Mouse (Mus musculus) kidney, postnatal 14 days (tissue): ENCODE results near the gene Akap11.
"Not testable (repeated sequence)": the region's sequence is repeated elsewhere in the genome, so short reads cannot be mapped to it uniquely, and the experiment has no call there.

ENCODE experiments used
- DNase-seq: peaks from one replicate; pipeline ENCODE4 v3.0.0; 2022; ENCODE audit warnings: mixed read lengths

The Akap11 gene

DNA sequence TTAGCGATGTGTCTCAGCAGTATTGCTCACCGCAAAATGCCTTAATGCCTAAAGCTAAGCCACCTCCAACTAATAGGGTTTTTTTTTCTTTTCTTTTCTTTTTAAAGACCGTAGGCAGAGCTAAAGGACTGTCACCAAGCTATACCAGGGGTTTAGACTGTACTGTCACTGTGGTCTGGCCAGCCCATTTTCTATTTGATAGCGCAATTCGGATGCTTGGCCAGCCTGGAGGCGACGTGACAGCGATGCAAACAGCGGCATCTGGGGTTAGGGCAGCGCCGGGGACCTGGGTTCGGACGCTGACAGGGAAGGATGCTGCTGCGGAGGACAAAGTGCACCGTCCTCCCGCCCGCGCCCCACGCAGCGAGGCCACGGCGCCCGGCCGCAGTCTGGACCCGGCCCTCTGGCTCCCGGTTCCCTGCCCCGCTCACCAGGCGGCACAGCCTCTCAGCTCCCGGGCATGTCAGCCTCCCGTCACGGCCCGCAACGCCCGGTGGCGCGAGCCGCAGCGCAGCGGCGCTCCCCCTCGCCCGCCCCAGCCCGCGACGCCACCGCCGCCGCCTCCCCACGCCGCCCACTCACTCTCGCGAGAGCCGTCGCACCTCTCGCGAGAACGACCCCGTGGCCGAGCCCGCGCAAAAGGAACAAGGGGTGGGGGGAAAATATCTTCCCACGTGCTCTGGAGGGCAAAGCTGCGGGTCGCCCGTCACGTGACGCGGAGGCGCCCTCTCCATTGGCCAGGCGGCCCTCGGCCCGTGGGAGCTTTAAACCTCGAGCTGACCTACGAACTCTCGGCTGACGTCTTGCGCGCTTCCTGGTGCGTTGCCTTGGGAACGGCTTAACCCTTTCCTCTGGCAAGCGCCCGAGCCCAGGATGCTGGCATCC, at the start of gene Akap11:
Gene Akap11 (minus strand): TSS at position 528 of the 885 bp plus-strand sequence.
- peak; percentile 97 for DNase-seq

DNA sequence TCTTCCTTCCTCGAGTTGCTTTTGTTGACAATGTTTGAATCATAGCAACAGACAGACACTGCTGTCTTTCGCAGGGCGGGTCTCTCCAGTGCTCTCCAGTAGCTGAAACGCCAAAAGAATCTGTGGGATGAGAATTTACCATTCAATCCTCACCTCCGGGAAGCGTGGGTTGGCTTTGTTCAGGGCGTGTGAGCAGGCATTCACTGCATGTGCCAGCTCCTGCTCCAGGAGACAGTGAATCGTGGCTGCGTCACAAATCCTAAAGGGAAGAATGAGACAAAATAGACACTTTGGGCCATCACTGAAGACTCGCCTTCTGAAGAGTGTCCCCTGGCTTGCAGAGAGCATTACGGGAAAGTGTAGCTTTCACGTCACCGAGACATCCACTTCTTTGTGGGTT, 47.6 kb upstream of the Akap11 start:
- no peak for DNase-seq

DNA sequence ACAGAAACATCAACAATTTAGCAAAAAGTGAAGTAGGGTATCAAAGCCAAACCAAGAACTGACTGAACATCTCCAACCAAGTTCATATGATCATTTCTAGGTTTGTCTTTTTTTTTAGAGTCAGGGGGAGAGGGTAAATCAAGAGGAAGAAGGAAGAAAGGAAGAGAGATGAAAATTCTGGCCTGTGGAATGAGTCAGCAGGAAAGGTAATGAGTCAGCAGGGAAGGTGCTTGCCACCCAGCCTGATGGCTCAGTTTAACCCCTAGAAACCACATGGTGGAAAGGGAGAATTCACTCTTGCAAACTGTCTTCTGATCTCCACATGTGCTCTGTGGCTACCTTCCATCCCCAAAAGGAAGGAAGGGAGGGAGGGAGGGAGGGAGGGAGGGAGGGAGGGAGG, 46.6 kb upstream of the Akap11 start:
- no peak for DNase-seq

DNA sequence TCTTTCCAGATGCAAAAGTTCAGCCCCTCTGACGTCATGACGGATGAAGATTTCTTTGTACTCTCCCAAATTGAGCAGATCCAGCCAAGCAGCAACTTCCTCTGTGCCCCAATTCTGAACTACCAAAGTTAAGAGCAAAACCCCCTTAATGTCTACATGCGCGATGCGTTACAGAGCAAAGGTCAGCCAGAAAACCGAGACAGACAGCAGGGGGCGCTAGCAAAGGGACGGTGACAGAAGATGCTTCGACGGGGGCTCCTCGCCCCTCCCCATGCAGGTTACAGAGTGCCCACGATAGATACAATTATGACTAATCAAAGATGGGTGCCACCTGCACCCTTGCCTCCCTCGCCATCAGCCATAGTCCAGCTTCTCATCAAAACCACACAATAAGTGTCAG, 39.3 kb upstream of the Akap11 start:
- DNase-seq, result no peak

DNA sequence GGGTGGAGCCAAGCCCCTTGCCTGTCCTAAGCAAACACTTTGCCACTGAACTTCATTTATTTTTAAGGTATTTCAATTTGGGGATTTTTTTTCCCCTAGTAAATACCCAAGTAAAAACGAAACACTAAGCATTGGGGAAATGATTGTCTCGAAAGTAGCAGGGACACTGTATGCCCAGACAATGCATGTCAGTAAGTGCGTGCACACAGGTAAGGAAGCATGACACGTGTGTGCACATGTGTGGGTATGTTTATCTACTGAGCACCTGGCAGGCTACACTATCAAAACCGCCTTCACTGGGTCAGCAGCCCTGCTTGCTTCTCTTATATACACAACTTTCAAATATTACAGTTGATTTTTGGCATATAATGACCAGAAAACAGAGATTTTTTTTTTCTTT, 31.8 kb upstream of the Akap11 start:
- DNase-seq, result no peak

DNA sequence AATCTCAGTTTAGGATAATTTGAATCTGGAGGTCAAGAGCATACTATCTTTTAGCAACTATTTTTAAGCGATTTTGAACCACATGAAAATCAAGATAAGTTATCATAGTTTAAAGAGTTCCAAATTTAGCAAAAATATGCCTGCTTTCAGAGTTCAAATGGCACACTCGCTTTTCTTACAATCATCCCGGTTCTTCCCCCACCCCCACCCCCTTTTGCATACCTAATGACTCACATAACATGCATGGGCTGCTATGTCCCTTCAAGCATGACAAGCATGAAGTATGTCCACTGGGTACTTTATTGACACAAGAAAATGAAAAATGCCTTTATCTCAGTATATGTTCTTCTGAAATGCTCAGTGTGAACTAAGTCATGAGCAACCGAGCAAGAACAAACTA, 29.8 kb upstream of the Akap11 start:
- no peak for DNase-seq

DNA sequence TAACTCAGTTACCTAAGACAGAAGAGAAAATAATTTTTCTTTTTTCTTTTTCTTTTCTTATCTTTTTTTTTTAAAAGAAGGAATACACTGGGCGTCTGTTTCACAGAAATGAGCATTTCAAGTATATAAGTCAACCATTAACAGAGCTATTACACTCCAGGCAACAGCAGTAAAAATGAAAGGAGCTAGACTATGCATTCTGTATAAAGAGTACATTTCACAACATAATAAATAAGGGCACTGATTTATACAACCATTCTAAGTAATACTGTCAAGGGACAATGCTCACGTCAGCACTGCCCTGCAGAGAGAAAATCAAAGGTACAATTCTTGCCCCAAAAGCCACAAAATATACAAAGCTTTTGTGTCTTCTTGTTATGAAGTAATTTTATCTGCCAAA, 27.7 kb upstream of the Akap11 start:
- DNase-seq, result no peak

DNA sequence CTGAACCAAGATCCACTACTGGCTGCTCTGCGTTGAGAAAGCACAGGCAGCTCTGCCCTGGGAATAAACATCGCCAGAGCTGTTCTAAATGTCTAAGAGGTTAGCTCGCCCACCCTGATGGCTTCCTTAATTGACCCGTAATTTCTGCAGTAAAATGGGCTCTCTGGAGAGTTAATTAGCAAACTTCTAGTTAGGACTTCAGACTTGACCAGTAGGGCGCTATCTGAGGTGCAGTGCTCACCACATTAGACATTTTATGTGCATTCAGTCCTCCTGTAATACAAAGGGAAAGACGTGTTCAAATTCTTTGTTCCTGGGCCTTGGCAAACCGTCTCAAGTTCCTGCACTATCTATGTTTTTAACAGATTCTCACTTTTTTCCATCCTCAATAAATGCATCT, 26.6 kb upstream of the Akap11 start:
- DNase-seq, result no peak

DNA sequence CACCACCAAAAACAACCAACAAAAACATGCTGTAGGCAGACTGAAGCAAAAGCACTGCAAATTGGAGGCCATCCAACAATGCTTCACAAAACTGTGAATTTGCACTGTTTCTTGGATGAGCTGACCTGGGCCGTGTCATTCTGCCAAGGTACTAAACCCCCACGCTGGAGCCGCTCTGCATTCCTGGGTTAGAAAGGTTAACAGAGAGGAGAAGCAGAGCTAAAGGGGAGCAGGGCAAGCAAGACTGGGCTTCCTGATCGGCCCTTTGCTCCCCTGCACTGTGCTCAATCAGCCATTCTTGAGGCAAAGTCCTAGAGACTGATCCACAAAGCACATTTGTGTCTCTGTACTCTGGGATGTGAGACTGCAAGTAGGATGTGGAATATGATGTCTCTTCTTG, 25.5 kb upstream of the Akap11 start:
- DNase-seq, result peak; percentile 77

DNA sequence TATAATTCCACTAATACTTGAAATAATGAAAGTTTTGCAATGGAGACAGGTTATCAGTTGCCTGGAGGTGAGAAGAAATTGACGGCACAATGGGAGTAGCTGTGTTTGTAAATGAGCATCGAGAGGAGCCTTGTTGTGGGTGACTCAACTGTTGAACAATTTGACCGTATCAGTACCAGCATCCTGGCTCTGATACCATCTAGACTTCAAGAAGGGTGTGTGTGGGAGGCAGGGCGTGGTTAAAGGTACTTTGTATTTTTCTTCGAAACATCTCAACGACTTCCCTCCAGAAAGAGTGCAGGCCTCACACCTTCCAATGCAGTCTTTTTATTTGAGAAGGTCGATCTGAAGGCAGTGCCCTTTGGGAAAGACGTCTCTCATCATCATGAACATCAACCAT, 22.4 kb upstream of the Akap11 start:
- DNase-seq, result no peak

DNA sequence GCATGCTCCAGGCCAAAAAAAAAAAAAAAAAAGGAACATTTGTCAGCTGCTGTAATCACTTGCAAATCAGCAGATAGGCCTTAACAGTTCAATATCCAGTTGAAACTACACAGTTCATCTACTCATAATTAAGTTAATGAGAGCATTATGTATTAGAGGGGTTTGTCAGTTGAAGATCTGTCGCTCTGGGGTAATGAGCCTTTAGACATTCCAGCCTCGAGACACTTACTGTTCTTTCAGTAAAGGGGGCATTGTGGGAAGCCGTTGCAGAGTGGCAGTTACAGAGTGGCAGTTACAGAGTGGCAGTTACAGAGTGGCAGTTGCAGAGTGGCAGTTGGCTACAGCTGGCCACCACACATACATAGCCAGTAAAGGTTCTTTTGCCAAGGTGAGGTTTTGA, 18.2 kb upstream of the Akap11 start:
- not testable (repeated sequence) for DNase-seq

DNA sequence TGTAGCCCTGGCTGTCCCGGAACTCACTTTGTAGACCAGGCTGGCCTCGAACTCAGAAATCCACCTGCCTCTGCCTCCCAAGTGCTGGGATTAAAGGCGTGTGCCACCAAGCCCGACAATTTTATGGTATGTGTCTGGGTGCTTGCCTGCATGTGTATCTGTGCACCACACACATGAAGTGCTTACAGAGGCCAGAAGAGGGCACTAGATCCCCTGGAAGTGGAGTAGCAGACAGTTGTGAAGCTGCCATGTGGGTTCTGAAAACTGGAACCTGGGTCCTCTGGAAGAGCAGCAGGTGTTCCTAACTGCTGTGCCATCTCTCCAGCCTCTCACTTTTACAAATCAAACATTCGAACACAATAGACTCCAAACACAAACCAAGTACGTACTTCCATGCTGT, 17.1 kb upstream of the Akap11 start:
- DNase-seq, result no peak

DNA sequence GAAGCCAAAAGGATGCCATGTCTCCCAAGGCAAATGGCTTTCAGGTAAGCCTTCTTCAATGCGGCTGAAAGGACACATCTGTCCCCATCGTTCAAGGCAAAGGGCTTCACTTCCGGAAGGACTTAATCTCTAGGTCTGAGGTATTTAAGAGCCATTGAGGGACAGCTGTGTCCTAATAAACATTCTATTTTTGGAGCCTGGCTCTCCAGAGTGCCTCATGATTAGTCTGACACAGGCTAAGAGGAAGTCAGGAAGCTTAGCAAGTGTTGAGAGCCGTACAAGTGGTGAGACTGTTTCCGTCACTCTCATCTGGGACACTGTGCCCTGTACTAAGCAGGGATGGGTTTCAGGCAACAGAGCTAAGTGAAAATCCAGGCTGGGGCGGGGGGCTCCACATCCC, 12.2 kb upstream of the Akap11 start:
- DNase-seq, result no peak

DNA sequence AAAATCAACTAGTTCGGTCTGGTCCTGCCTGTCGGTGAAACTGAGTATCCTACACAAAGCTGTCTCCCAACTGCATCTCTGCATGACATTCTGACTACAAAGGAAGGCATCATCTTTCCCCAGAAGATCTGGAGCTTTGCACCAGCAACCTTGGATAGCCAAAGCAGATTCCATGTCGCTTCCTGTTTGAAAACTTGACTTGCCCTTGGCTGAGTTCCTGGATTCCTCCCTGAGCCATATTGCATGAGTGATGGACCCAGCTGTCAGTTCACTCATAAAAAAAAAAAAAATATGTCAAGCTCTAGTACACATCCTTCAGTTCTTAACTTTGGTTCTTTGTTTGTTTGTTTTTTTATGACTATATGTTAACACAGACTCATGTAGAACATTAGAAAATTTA, 4.7 kb upstream of the Akap11 start:
- peak; percentile 60 for DNase-seq

DNA sequence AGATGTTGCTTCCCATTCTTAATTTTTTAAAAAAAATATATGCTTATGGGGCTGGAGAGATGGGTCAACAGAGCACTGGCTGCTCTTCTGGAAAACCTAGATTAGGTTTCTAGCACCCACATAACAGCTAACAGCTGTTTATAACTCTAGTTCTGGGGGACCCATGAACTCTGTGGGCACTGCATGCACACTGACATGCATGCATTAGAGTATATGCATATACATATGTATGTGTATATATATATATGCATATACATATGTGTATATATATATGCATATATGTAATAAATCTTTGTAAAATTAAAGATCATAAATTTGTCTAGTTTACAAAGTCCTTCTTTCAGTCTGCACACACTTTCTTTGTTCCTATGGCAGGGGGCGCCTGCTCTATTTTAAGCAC, 3.2 kb upstream of the Akap11 start:
- no peak for DNase-seq

DNA sequence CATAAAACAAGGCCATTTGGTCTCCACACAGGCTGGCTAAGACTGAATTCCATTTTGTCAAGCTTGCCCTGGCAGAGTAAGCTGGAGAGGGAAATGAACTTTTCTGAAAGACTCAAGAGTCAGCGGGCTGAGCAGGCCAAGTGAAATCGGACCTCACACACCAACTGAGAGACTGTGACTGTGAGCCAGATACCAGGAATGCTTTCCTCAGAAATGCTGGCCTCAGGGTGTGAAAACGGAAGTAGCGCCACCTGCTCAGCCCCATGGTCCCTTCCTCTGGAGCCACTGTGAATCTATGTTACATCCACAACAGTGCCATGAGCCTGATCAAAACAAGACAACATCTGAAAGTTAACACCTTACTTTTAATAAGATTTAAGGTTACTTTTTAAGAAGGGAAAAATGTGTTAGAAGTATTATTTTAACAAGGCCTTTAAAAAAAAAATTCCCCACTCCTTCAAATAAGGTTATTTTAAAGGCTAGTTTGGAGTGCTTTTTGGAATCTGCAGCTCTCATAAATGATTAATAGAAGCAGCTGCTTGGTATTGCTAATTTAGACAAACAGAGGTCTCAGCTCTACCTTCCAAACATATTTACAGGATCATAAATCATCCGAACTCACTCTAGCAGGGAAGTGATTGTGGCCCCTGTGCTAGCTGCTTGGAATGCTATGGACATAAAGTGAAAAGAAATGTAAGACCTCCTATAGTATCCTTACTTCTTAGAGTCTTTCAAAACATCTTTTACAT, 2.1 kb upstream of the Akap11 start:
- DNase-seq, result peak; percentile 68

DNA sequence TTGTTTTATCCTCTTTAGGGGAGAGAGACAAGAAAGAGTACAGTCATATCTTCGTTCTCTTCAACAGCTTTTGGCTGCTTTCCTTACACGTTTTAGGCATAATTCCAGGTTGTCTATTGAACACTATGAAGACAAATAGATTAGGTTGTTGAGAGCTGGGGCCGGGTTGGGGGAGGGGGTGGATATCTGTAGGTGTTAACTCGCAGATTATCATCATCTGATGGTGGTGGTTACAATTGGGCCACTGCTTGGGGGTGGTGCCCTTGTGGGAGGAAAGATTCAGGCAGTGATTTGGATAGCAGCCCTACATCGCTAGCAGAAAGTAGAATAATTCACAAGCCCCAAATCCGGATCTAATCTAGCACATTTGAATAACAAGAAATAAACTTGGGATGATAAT, 943 bp upstream of the Akap11 start:
- DNase-seq, result no peak

DNA sequence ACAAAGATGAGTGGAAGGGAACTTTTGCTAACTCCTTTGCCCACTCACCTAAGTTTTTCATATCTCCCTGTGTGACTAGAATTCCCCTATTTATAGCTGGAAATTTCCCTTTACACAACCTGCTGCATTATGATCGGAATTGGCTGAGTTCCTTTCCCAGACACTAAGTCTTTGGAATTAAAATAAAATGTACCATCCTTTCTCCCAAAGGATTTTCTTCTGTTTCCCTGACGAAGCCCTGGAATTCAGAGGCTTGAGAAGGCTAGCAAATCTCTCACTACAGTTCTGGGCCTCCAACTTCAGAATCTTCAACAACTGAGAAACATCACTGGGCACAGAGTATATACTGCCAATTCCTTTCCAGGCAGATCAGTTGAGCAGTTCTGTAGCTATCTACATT, 1.2 kb downstream of the Akap11 start:
- DNase-seq, result no peak

DNA sequence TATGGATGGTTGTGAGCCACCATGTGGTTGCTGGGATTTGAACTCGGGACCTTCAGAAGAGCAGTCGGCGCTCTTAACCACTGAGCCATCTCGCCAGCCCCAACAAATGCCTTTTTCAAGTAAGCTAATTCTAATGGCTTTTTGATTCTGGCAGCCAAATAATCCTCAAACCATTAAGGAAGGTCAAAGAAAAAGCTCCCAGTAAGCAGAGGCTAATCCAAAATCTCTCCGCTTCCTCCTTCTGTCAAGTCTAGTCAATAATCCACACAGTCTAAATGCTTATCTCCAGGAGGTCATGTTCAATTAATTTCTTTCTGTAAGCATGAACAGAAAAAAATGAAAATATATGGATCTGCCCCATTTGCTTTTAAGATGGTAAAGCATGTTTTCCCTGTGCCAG, 2.0 kb downstream of the Akap11 start:
- DNase-seq, result no peak

DNA sequence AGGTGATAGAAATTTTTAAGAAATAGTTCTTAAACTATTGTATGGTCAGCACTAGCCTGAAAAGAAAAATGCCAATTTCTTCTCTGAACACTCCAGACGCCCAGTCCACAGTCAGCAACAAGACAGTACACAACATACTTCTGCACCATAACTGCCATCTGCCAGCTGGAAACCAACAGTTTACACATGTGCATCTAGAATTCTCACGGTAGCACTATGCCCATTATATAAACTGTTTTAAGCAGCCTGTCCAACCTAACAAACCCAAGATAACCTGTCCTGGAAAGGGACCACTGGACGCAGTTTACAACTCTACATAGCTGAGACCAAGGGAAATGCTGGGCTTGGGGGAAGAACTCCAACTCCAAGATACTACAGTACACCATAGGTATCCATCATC, 2.9 kb downstream of the Akap11 start:
- no peak for DNase-seq

DNA sequence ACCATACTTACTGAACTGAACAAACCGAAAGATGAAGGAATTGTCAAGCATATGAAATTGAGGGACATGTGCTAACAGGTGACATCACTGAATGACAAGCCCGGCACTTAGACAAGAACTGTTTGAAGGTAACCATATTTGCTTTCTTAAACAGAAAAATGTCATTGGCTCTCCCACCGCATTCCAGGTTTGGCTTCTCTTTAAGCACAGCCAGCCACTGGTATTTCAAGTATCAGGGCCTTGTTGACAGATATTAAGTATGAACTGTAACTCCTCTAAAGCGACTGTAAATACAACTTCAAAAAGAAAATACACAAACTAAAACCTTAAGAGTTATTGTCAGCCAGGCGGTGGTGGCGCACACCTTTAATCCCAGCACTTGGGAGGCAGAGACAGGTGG, 4.3 kb downstream of the Akap11 start:
- DNase-seq, result no peak

DNA sequence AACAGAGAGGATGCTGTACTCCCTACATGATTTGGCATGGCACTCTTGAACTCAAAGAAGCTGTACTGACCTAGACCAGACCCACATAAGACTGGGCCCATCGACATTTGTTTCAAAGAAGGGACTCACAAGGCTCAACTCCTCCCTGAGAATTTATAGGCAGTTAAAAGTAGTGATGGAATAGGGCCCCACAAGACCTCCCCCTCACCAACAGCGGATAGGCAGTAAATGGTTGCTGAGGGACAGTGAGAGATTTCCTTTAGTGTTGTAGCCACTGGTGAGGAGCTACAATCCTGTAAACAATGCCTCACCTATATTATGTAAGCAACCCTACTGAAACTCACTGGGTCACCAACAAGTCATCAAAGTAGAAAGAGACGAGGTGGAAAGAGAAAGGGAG, 6.4 kb downstream of the Akap11 start:
- no peak for DNase-seq

DNA sequence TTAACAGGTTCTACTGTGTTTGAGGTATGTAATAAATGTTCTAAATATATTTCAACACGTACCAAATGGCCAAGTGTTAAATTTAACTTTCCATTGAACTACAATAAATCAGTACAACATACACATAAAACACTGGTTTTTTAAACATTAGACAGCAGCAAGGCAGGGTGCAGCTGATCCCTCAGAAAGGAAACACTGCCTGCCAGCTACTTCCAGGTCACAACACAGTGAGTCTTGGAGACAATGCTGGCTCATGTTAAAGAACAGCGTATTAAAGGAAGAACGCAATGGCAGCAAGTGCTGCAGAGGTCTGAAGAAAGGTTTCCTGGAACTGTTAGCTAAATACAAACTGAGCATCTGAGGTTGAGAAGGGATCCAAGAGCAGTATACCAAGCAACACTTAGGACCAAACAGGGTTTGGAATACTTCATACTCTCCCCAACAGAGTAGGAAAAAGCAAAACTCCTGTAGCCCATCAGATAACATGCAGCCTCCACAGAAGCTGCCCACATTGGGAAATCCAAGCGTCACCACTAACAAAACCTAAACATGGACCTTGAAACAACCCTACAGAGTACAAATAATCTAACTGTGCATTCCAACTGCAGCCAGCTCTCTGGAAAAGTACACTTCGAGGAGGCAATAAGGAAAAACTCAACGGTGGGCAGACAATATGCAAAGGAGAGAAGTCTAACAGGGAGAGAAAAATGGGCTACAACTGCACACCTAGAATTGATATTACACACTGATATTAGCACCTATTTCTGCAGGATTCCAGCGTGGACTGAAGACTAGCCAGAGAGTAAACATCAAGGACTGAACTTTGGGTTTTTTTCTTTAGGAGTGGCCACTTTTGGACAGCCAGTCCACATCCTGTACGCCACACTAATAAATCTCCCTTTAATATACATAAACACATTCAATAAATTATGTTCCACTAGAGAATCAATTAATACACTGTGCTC, 7.9 kb downstream of the Akap11 start:
- DNase-seq, result peak; percentile 43
